In the genomic region with DNA sequence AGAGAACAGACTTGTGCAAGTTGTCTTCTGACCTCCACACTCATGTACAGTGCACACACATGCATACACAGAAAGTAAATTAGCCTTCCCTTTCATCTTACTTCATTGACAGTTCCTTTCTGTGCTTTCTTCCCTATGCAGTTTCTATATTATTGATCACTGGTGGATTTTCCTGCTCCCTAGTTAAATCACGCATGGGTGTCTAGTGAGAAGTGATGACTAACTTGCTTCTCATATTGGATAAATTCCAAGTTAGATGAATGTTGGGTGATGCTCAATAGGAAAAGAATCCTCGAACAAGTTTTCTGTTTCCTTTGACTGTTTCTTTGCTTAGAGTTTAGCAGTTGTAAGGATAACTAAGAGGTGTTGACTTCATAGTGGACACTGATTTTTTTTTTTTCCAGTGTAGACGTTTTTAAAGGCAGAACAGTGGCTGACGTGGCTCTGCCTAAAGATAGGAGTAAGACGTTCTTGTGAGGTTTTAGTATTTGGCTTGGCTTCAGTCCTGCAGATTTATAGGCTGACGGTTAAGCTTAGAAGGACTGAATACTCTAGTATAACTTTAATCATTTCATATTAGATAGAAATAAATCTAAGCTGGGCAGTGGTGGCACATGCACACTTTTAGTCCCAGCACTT, we compare ENCODE assay signal across 25 mouse cellular contexts. TPM values are rescaled to one million over a fixed set of nuclear protein-coding genes. Genes with fewer than 3 reads are reported as not detected.
A peak's percentile ranks its signal among the peaks of the same experiment; 100 is the strongest.
DNase-seq lines count a peak whose midpoint lies in the region; ATAC-seq and TF ChIP-seq lines count a peak whose summit lies in the region.
"Had no signal": no experiment of that assay in that cellular context is flagged by ENCODE, and none has a peak within 500 bp of the region (broad histone marks: within the 10 kb centered on the region; RNA-seq: fewer than 3 reads in every experiment).

No protein-coding gene starts in this region.

- TF ChIP-seq POLR2A in embryonic fibroblast, embryonic 13.5 days (IDR thresholded peaks at IDR 0.05; ENCODE audit: low read depth, low read length) = no peak

- 31% methylated on average over 6 of the region's 6 CpGs for WGBS in heart, postnatal 0 days

- no peaks in the 10 kb centered on the region for H3K27me3 ChIP-seq in heart, postnatal 0 days (ENCODE audit: control insufficient read depth, insufficient read depth, low read length)
- H3K27me3 ChIP-seq: heart, embryonic 12.5 days had no signal

- no peak overlapping the region for H3K9ac ChIP-seq in heart, postnatal 0 days (replicated peaks; ENCODE audit: low read depth, low read length)
- H3K9ac ChIP-seq: forebrain, postnatal 0 days; heart, embryonic 12.5 days; hindbrain, embryonic 14.5 days had no signal

- no peak overlapping the region for H3K4me3 ChIP-seq in heart, postnatal 0 days (ENCODE audit: low read depth, low read length)
- no peak overlapping the region for H3K4me3 ChIP-seq in embryonic fibroblast, embryonic 13.5 days (ENCODE audit: insufficient read depth, low read length)
- H3K4me3 ChIP-seq: heart, embryonic 12.5 days had no signal

- H3K4me2 ChIP-seq in heart, postnatal 0 days (ENCODE audit: low read depth, low read length) = no peak overlapping the region
- H3K4me2 ChIP-seq: heart, embryonic 12.5 days; hindbrain, embryonic 14.5 days had no signal

- no peak for TF ChIP-seq EP300 in heart, postnatal 0 days (IDR thresholded peaks at IDR 0.05; ENCODE audit: low read depth)

- DNase-seq in frontal cortex, postnatal 14 days (ENCODE audit: low spot score in 2 of 2) = no peak
- no peak for DNase-seq in heart, postnatal 0 days (ENCODE audit: low spot score)
- no peak for DNase-seq in heart, postnatal 10 days
- peak; percentile 56 for DNase-seq in 3134 (ENCODE audit: extremely low read depth, insufficient read length, low spot score)
- no peak for DNase-seq in layer of hippocampus, adult 8-10 months (ENCODE audit: low spot score in 2 of 2)
- no peak for DNase-seq in adrenal gland, adult 8-10 months
- DNase-seq: adrenal gland, postnatal 10 days; adrenal gland, postnatal 36 days; cerebellum, adult 18-20 months; cerebellum, adult 9-10 months; cerebellum, postnatal 14 days; forebrain, postnatal 0 days; gastrocnemius, postnatal 10 days; gastrocnemius, postnatal 36 days; heart, postnatal 4 days had no signal

- no peak for TF ChIP-seq CTCF in heart, postnatal 0 days (IDR thresholded peaks at IDR 0.05; ENCODE audit: low read depth)
- no peak for TF ChIP-seq CTCF in embryonic fibroblast, embryonic 13.5 days (IDR thresholded peaks at IDR 0.05; ENCODE audit: borderline replicate concordance, insufficient read depth, low read length)

- intact Hi-C loops in heart, postnatal 10 days (cut with DNase I) = no loop called here

- H3K4me1 ChIP-seq in heart, postnatal 0 days (ENCODE audit: control insufficient read depth, insufficient read depth) = peaks cover 9% of the 10 kb centered on the region; the same call in 1 of the 2 replicates
- H3K4me1 ChIP-seq in embryonic fibroblast, embryonic 13.5 days (ENCODE audit: control insufficient read depth, insufficient read depth, low read length) = peaks cover 19% of the 10 kb centered on the region

- H3K27ac ChIP-seq in heart, postnatal 0 days (ENCODE audit: low read depth) = peak overlapping the region; percentile 31; the same call in 1 of the 2 replicates
- peak overlapping the region; percentile 78 for H3K27ac ChIP-seq in embryonic fibroblast, embryonic 13.5 days (ENCODE audit: insufficient read depth, low read length)
- H3K27ac ChIP-seq: hindbrain, embryonic 14.5 days; hindbrain, postnatal 0 days had no signal

- H3K36me3 ChIP-seq in heart, postnatal 0 days (replicated peaks; ENCODE audit: control insufficient read depth, insufficient read depth, low read length) = no peaks in the 10 kb centered on the region

- H3K9me3 ChIP-seq in heart, postnatal 0 days (replicated peaks; ENCODE audit: control insufficient read depth, low read length) = no peaks in the 10 kb centered on the region
- H3K9me3 ChIP-seq: heart, embryonic 12.5 days had no signal

- peak; percentile 80 for ATAC-seq in frontal cortex, adult (ENCODE audit: low TSS enrichment)
- ATAC-seq in heart, postnatal 0 days (ENCODE audit: insufficient read depth, low read depth) = no peak
- ATAC-seq: activated CD4-positive, CD25-positive, alpha-beta regulatory T cell, adult 4 months; CD4-positive, CD25-positive, alpha-beta regulatory T cell, adult 4 months; forebrain, embryonic 14.5 days; forebrain, postnatal 0 days; hindbrain, postnatal 0 days; inflammation-experienced regulatory T-cells, adult 6 months; intestine, embryonic 16.5 days had no signal

RNA-seq across cellular contexts. Expression of a gene that starts 10.2 kb away (rescaled TPM):
- total RNA-seq in heart, postnatal 0 days (2014; rRNA removed; ENCODE audit: low replicate concordance) = 158 and 242 TPM in 2 replicates
- 188 and 190 TPM in 2 replicates for polyA plus RNA-seq in heart, postnatal 0 days (2015; fragmentation: Nextera tagmentation; extraction: Ambion mirVana)
- total RNA-seq in heart, postnatal 10 days (2021) = 100 to 1,000 TPM; 118 to 134 TPM
- 167 and 200 TPM in 2 replicates for polyA plus RNA-seq in embryonic fibroblast, embryonic 13.5 days (2011; ENCODE audit: insufficient read length, low read depth, missing spikeins)
- total RNA-seq in layer of hippocampus, adult 8-10 months (2022) = 100 to 1,000 TPM; 176 to 226 (median 205) TPM
- total RNA-seq in adrenal gland, adult 8-10 months (2022) = 100 to 1,000 TPM; 129 to 155 (median 138) TPM

RNA-seq across cellular contexts. Expression of a gene that starts 23.4 kb away (rescaled TPM):
- total RNA-seq in heart, postnatal 0 days (2014; rRNA removed; ENCODE audit: low replicate concordance) = 524 and 645 TPM in 2 replicates
- 928 and 1,023 TPM in 2 replicates for polyA plus RNA-seq in heart, postnatal 0 days (2015; fragmentation: Nextera tagmentation; extraction: Ambion mirVana)
- total RNA-seq in heart, postnatal 10 days (2021) = 100 to 1,000 TPM; 308 to 331 TPM
- 92.7 and 93.8 TPM in 2 replicates for polyA plus RNA-seq in embryonic fibroblast, embryonic 13.5 days (2011; ENCODE audit: insufficient read length, low read depth, missing spikeins)
- total RNA-seq in layer of hippocampus, adult 8-10 months (2022) = 10 to 100 TPM; 66.9 to 73.8 (median 71.5) TPM
- total RNA-seq in adrenal gland, adult 8-10 months (2022) = 10 to 100 TPM; 80.4 to 93.6 (median 88.5) TPM

RNA-seq across cellular contexts. Expression of a gene that starts 38.8 kb away (rescaled TPM):
- total RNA-seq in heart, postnatal 0 days (2014; rRNA removed; ENCODE audit: low replicate concordance) = 72.2 and 74.5 TPM in 2 replicates
- polyA plus RNA-seq in heart, postnatal 0 days (2015; fragmentation: Nextera tagmentation; extraction: Ambion mirVana) = 70.0 and 81.3 TPM in 2 replicates
- total RNA-seq in heart, postnatal 10 days (2021) = 100 to 1,000 TPM; 215 to 280 TPM
- polyA plus RNA-seq in embryonic fibroblast, embryonic 13.5 days (2011; ENCODE audit: insufficient read length, low read depth, missing spikeins) = 77.1 and 86.5 TPM in 2 replicates
- total RNA-seq in layer of hippocampus, adult 8-10 months (2022) = 10 to 100 TPM; 72.5 to 74.3 (median 73.6) TPM
- 100 to 1,000 TPM in 3 of 4 experiments, 10 to 100 TPM in 1; 94.5 to 230 (median 162) TPM for total RNA-seq in adrenal gland, adult 8-10 months (2022)
